Mouse (Mus musculus): Measurements from ENCODE around the gene Cbln3.

Cbln3 gene

GRCm38 (mm10) chr14:55884166-55884565, at the start of gene Cbln3:
Gene Cbln3, minus strand, starts transcription at chr14:55884392.
- peak; percentile 69 for DNase-seq

- DNase-seq, result peak; percentile 34
Measured at GRCm38 (mm10) chr14:55933586-55933985, 49.4 kb upstream of the Cbln3 start.

GRCm38 (mm10) chr14:55929263-55929997, 45.2 kb upstream of the Cbln3 start:
- no peak for DNase-seq

GRCm38 (mm10) chr14:55926847-55927246, 42.7 kb upstream of the Cbln3 start:
- no peak for DNase-seq

DNA sequence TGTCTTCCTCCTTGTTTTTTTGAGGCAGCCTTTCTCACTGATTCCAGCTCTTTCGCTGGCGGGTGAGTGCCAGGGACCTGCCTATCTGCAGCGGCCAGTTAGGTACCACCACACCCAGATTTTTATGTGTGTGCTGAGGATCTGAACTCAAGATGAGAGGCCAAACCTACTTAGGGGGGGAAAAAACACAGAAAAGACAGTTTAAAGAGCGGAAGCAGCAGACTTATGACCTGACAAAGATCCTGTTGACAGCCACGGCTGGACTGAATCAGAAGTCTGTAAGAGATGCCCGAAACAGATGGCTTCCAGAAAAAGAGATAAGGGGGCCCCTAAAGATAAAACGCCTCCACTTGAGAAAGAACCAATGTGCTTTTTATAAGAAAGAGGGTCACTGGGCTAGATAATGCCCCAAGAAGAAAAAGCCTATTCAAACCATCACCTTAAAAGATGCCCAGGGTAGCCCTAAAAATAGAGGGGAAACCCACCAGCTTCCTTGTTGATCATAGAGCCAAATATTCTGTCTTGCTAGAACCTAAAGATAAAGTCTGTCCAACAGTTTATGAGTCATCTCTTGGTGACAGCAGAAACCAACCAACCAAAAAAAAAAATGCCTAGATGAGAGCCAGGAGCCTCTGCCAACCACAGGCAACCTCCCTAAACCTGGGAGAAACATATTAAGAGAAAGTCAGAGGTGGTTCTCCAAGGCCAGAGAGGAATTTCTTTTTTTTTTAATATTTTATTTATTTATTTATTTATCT, 38.5 kb upstream of the Cbln3 start:
- DNase-seq, result no peak

GRCm38 (mm10) chr14:55918240-55919082, 34.3 kb upstream of the Cbln3 start:
- DNase-seq, result peak; percentile 90

- no peak for DNase-seq
Measured at GRCm38 (mm10) chr14:55913406-55913805, 29.2 kb upstream of the Cbln3 start.

GRCm38 (mm10) chr14:55905518-55905917, 21.3 kb upstream of the Cbln3 start:
- DNase-seq, result no peak

- no peak for DNase-seq
Measured at GRCm38 (mm10) chr14:55900414-55900755, 16.2 kb upstream of the Cbln3 start.

DNA sequence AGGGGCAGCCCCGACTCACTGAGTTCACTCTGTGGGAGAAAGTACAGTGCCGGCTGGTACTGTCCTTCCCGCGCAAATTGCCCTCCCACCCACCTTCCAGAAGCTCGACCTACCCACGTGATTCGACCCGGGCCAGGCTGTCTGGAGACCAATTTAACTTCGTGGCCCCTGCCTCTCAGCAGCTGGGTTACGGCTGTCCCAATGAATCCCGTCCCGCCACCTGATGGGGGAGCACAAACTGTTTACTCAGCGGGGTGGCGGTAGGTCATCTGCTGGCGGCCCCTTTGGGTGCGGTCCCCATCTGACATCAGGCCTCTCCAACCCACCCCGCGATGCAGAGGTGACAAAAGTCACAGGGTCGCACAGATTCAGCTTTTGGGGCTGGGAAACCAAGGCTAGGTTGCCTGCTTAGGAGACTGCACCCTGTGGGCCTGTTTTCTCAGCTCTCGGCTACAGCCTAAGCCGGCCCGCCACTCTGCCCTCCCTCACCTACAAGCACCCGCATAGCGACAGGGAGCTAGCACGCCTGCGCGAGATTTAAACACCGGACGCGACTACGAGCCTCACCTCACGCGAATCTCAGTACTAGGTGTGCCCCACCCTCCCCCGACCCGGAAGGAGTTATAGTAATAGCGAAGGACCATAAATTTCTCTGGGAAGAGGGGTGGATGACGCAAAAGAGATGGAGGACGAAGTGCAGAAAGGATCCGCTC, 15.7 kb upstream of the Cbln3 start, which contains the start of gene Sdr39u1:
TSS of gene Sdr39u1 (minus strand) at position 593 of the 713 bp plus-strand sequence.
- peak; percentile 93 for DNase-seq

GRCm38 (mm10) chr14:55898947-55899346, 14.8 kb upstream of the Cbln3 start:
- no peak for DNase-seq

GRCm38 (mm10) chr14:55897671-55898070, 13.5 kb upstream of the Cbln3 start:
- DNase-seq, result peak; percentile 62

GRCm38 (mm10) chr14:55886571-55887382, 2.6 kb upstream of the Cbln3 start:
- no peak for DNase-seq

DNA sequence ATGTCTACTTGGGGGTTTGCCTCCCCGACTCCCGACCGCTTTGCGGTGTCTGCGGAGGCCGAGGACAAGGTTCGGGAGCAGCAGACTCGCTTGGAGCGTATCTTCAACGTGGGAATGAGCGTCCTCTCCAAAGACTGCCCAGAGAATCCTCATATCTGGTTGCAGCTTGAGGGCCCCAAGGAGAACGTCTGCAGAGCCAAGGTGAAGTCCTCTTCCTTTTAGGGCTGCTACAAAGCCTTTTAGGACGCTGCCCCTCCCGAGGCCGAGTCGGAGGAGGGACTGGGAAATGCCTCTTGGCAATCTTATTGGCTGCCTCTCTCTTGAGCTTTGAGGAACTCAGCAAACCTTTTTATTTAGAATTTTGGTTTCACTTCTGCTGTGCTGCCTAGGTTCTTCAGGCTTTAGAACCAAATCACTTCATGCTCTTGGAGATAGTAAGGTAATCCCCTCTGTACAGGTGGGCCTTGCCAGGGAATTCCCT, 1.6 kb upstream of the Cbln3 start:
- peak; percentile 67 for DNase-seq

- peak; percentile 38 for DNase-seq
Measured at GRCm38 (mm10) chr14:55885114-55885790, 1.1 kb upstream of the Cbln3 start.

GRCm38 (mm10) chr14:55884713-55885113, 521 bp upstream of the Cbln3 start, which contains the start of gene Khnyn:
Gene Khnyn, plus strand, starts transcription at chr14:55884947.
- DNase-seq, result peak; percentile 96

DNA sequence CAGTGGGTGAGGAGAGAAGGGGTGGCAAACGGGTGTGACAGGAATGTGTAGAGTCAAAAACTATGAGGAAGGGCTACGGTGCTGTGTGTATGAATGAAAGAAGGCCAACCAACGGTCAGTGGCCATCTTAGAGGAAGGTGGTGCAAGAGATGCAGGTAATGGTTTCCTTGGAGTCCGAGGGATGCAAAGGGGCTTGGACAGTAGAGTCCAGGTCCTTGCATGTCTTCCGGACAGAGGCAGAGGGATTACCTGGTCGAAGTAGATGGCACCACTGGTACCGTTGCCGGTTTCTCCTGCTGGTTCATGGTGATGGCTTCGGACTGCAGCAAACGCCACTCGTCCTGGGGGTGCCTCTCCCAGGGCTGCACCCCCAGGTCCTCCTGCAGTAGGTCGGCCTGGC, 529 bp downstream of the Cbln3 start:
- DNase-seq, result no peak

DNA sequence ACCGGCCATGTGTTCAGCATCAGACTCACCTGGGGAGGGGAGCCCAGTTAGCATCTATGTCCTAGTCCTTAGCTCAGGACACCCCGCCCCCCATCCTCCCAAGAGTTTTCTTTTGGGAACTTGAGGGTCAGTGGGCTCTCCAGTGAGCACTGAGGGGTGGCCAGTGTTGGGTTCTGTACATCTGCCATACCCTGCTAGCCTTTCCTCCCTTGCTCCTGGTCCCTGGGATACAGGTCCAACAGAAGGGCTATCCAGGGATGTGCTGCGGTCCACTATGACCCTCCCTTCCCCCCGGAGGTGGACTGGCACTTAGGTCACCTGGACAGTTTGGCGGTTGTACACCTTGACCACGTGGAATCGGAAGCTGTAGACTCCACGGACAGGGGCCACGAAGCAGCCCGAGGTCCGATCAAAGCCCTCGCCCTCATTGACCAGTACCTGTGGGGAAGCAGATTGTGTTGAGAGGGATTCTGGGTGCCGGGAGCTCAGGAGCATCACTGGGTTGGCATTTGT, 987 bp downstream of the Cbln3 start:
- DNase-seq, result no peak

GRCm38 (mm10) chr14:55882171-55882641, 2.0 kb downstream of the Cbln3 start:
- peak; percentile 79 for DNase-seq

- DNase-seq, result no peak
Measured at GRCm38 (mm10) chr14:55880982-55881381, 3.2 kb downstream of the Cbln3 start.

All from kidney, adult 9 months (tissue).